Mouse (Mus musculus) bone marrow, adult 2 months (tissue): Measurements from ENCODE around the gene Rragd.

ENCODE experiments used
- CTCF ChIP-seq: fragments of 200-500 bp; IDR thresholded peaks from 2 replicates; pipeline ENCODE4 v1.5.1; 2011; ENCODE audit warnings: low read length, control low read depth; ENCODE audit not compliant: control insufficient read depth, insufficient read depth
- POLR2A ChIP-seq: fragments of 200-500 bp; IDR thresholded peaks from 2 replicates; pipeline ENCODE4 v1.6.1; 2011; ENCODE audit warnings: low read depth, mild to moderate bottlenecking, control low read depth, low read length, borderline replicate concordance; ENCODE audit not compliant: control insufficient read depth

GRCm38 (mm10) chr4:33018361-33018999 is 35.6 kb downstream of the Rragd start:
- TF ChIP-seq CTCF = peak; percentile 99
- no peak for TF ChIP-seq POLR2A
